Mouse (Mus musculus) CH12.LX (cell line): Measurements from ENCODE around the gene Atp13a2. TPM values are rescaled to one million over a fixed set of nuclear protein-coding genes. Genes with fewer than 3 reads are reported as not detected.

Source experiments
- DNase-seq: peaks from one replicate; pipeline ENCODE4 v3.0.0-alpha.2; 2013; ENCODE audit errors: extremely low read depth
- H3K27ac ChIP-seq: 2 replicates; pipeline ENCODE4 v1.5.1; 2012; ENCODE audit warnings: low read depth, mild to moderate bottlenecking, control low read depth, moderate library complexity; ENCODE audit not compliant: insufficient read depth
- H3K27me3 ChIP-seq: replicated peaks from 2 replicates; pipeline ENCODE3; 2012; ENCODE audit warnings: inconsistent platforms
- H3K36me3 ChIP-seq, 2 experiments: replicated peaks in 1 of 2; 2 replicates each; pipeline versions ENCODE3 to v1.6.1; 2012; ENCODE audit warnings: inconsistent platforms in 1 of 2, low read length in 1 of 2, mild to moderate bottlenecking in 1 of 2, mixed read lengths in 1 of 2, moderate library complexity in 1 of 2; ENCODE audit not compliant: control insufficient read depth in 1 of 2, insufficient read depth in 1 of 2
- H3K4me1 ChIP-seq, 2 experiments: 2 replicates each; pipeline ENCODE4 v1.6.1; 2012; ENCODE audit warnings: inconsistent platforms in 1 of 2, moderate library complexity in 1 of 2; ENCODE audit not compliant: insufficient read depth in 2 of 2, control insufficient read depth in 1 of 2
- H3K4me2 ChIP-seq: 2 replicates; pipeline ENCODE4 v1.6.1; 2012; ENCODE audit warnings: low read depth, mild to moderate bottlenecking, control low read depth; ENCODE audit not compliant: poor library complexity, insufficient read depth, severe bottlenecking
- H3K4me3 ChIP-seq, 3 experiments: fragments of 150-350 bp in 1 of 3; sonication (generic) in 1 of 3; replicated peaks in 1 of 3; 2 replicates each; pipeline versions ENCODE3 to v1.5.1; 2011 to 2012; ENCODE audit warnings: low read depth in 2 of 3, low read length in 2 of 3, mild to moderate bottlenecking in 2 of 3, moderate library complexity in 2 of 3, control low read depth in 1 of 3, improper control_type of control experiment in 1 of 3, inconsistent platforms in 1 of 3, mixed read lengths in 1 of 3; ENCODE audit not compliant: poor library complexity in 1 of 3
- H3K79me2 ChIP-seq: replicated peaks from 2 replicates; pipeline ENCODE4 v1.6.1; 2012; ENCODE audit warnings: mild to moderate bottlenecking, moderate library complexity; ENCODE audit not compliant: control insufficient read depth, poor library complexity, insufficient read depth, severe bottlenecking; ENCODE audit errors: extremely low read depth
- H3K9ac ChIP-seq: 2 replicates; pipeline ENCODE4 v1.6.1; 2012; ENCODE audit warnings: low read depth, mild to moderate bottlenecking, control low read depth, moderate library complexity; ENCODE audit not compliant: insufficient read depth
- H3K9me3 ChIP-seq: replicated peaks from 2 replicates; pipeline ENCODE3; 2012; ENCODE audit warnings: low read length, inconsistent platforms, mixed read lengths
- BHLHE40 ChIP-seq: IDR thresholded peaks from 2 replicates; pipeline ENCODE4 v1.6.1; 2011; ENCODE audit warnings: mild to moderate bottlenecking, low read depth, low read length, improper control_type of control experiment
- CHD1 ChIP-seq: IDR thresholded peaks from 2 replicates; pipeline ENCODE4 v1.6.1; 2012; ENCODE audit warnings: low read depth, low read length, improper control_type of control experiment, inconsistent platforms
- CHD2 ChIP-seq: IDR thresholded peaks from 2 replicates; pipeline ENCODE4 v1.6.1; 2011; ENCODE audit warnings: low read length, improper control_type of control experiment
- CTCF ChIP-seq, 2 experiments: IDR thresholded peaks in 1 of 2; conservative IDR thresholded peaks in 1 of 2; 2 replicates each; pipeline ENCODE4 v1.5.1; 2011 to 2012; ENCODE audit warnings: low read depth in 2 of 2, low read length in 2 of 2, improper control_type of control experiment in 1 of 2, inconsistent platforms in 1 of 2, mild to moderate bottlenecking in 1 of 2, moderate library complexity in 1 of 2
- E2F4 ChIP-seq: IDR thresholded peaks from 2 replicates; pipeline ENCODE4 v1.6.1; 2011; ENCODE audit warnings: low read depth, low read length, improper control_type of control experiment; ENCODE audit not compliant: insufficient replicate concordance
- ELF1 ChIP-seq: IDR thresholded peaks from 2 replicates; pipeline ENCODE4 v1.6.1; 2014; ENCODE audit warnings: low read depth, mild to moderate bottlenecking, inconsistent platforms, low read length, improper control_type of control experiment
- EP300 ChIP-seq: IDR thresholded peaks from 2 replicates; pipeline ENCODE4 v1.6.1; 2011; ENCODE audit warnings: low read length, improper control_type of control experiment
- ETS1 ChIP-seq: conservative IDR thresholded peaks from 2 replicates; pipeline ENCODE4 v1.6.1; 2012; ENCODE audit warnings: low read depth, mild to moderate bottlenecking, inconsistent platforms, low read length, improper control_type of control experiment, moderate library complexity
- GABPA ChIP-seq: IDR thresholded peaks from 2 replicates; pipeline ENCODE4 v1.6.1; 2012; ENCODE audit warnings: low read depth, low read length, improper control_type of control experiment, inconsistent platforms; ENCODE audit not compliant: insufficient replicate concordance
- HCFC1 ChIP-seq: IDR thresholded peaks from 2 replicates; pipeline ENCODE4 v1.6.1; 2012; ENCODE audit warnings: low read depth, mild to moderate bottlenecking, inconsistent platforms, low read length, improper control_type of control experiment
- IRF4 ChIP-seq: IDR thresholded peaks from 2 replicates; pipeline ENCODE4 v1.6.1; 2014; ENCODE audit warnings: low read depth, mild to moderate bottlenecking, inconsistent platforms, low read length, improper control_type of control experiment
- JUN ChIP-seq: IDR thresholded peaks from 2 replicates; pipeline ENCODE4 v1.6.1; 2011; ENCODE audit warnings: low read depth, mild to moderate bottlenecking, low read length, improper control_type of control experiment, moderate library complexity; ENCODE audit not compliant: insufficient read depth
- JUND ChIP-seq: conservative IDR thresholded peaks from 2 replicates; pipeline ENCODE4 v1.6.1; 2011; ENCODE audit warnings: low read depth, low read length, improper control_type of control experiment
- KAT2A ChIP-seq: IDR thresholded peaks from 2 replicates; pipeline ENCODE4 v1.6.1; 2012; ENCODE audit warnings: low read length, improper control_type of control experiment, inconsistent platforms; ENCODE audit not compliant: insufficient replicate concordance
- MAFK ChIP-seq: IDR thresholded peaks from 2 replicates; pipeline ENCODE4 v1.6.1; 2011; ENCODE audit warnings: low read length, improper control_type of control experiment; ENCODE audit not compliant: insufficient replicate concordance
- MAX ChIP-seq: IDR thresholded peaks from 2 replicates; pipeline ENCODE4 v1.6.1; 2011; ENCODE audit warnings: low read length, improper control_type of control experiment
- MAZ ChIP-seq: IDR thresholded peaks from 2 replicates; pipeline ENCODE4 v1.6.1; 2012; ENCODE audit warnings: low read depth, mild to moderate bottlenecking, inconsistent platforms, low read length, improper control_type of control experiment, moderate library complexity
- MEF2A ChIP-seq: IDR thresholded peaks from 2 replicates; pipeline ENCODE4 v1.6.1; 2014; ENCODE audit warnings: low read depth, mild to moderate bottlenecking, inconsistent platforms, low read length, improper control_type of control experiment, borderline replicate concordance
- MXI1 ChIP-seq: IDR thresholded peaks from 2 replicates; pipeline ENCODE4 v1.6.1; 2011; ENCODE audit warnings: mild to moderate bottlenecking, low read depth, low read length, improper control_type of control experiment
- MYC ChIP-seq: IDR thresholded peaks from 2 replicates; pipeline ENCODE4 v1.6.1; 2011; ENCODE audit warnings: low read depth, mild to moderate bottlenecking, improper control_type of control experiment, low read length
- NELFE ChIP-seq: IDR thresholded peaks from 2 replicates; pipeline ENCODE4 v1.6.1; 2011; ENCODE audit warnings: low read depth, low read length, improper control_type of control experiment
- NRF1 ChIP-seq: IDR thresholded peaks from 2 replicates; pipeline ENCODE4 v1.6.1; 2014; ENCODE audit warnings: low read depth, mild to moderate bottlenecking, inconsistent platforms, low read length, improper control_type of control experiment, moderate library complexity
- PAX5 ChIP-seq: IDR thresholded peaks from 2 replicates; pipeline ENCODE4 v1.6.1; 2012; ENCODE audit warnings: low read length, inconsistent platforms, mixed read lengths
- POLR2A ChIP-seq: IDR thresholded peaks from 2 replicates; pipeline ENCODE4 v1.6.1; 2011; ENCODE audit warnings: low read depth, mild to moderate bottlenecking, improper control_type of control experiment, low read length
- POLR2AphosphoS2 ChIP-seq: IDR thresholded peaks from 2 replicates; pipeline ENCODE4 v1.6.1; 2011; ENCODE audit warnings: low read depth, low read length, improper control_type of control experiment
- RAD21 ChIP-seq: IDR thresholded peaks from 2 replicates; pipeline ENCODE4 v1.6.1; 2011; ENCODE audit warnings: low read depth, mild to moderate bottlenecking, low read length, improper control_type of control experiment, moderate library complexity
- RCOR1 ChIP-seq: conservative IDR thresholded peaks from 2 replicates; pipeline ENCODE4 v1.6.1; 2012; ENCODE audit warnings: low read depth, mild to moderate bottlenecking, inconsistent platforms, low read length, improper control_type of control experiment
- SIN3A ChIP-seq: IDR thresholded peaks from 2 replicates; pipeline ENCODE4 v1.6.1; 2012; ENCODE audit warnings: low read length, improper control_type of control experiment, inconsistent platforms
- SMC3 ChIP-seq: IDR thresholded peaks from 2 replicates; pipeline ENCODE4 v1.6.1; 2011; ENCODE audit warnings: low read depth, low read length, improper control_type of control experiment
- TBP ChIP-seq: conservative IDR thresholded peaks from 2 replicates; pipeline ENCODE4 v1.6.1; 2011; ENCODE audit warnings: low read depth, low read length, improper control_type of control experiment
- TCF12 ChIP-seq: IDR thresholded peaks from 2 replicates; pipeline ENCODE4 v1.6.1; 2014; ENCODE audit warnings: low read depth, mild to moderate bottlenecking, inconsistent platforms, low read length, improper control_type of control experiment
- UBTF ChIP-seq: IDR thresholded peaks from 2 replicates; pipeline ENCODE4 v1.6.1; 2012; ENCODE audit warnings: low read depth, mild to moderate bottlenecking, inconsistent platforms, low read length, improper control_type of control experiment, moderate library complexity
- USF1 ChIP-seq: IDR thresholded peaks from 2 replicates; pipeline ENCODE4 v1.6.1; 2014; ENCODE audit warnings: low read depth, mild to moderate bottlenecking, inconsistent platforms, low read length, improper control_type of control experiment
- USF2 ChIP-seq: conservative IDR thresholded peaks from 2 replicates; pipeline ENCODE4 v1.6.1; 2011; ENCODE audit warnings: low read depth, low read length, improper control_type of control experiment
- ZC3H11A ChIP-seq: IDR thresholded peaks from 2 replicates; pipeline ENCODE4 v1.6.1; 2012; ENCODE audit warnings: low read depth, mild to moderate bottlenecking, inconsistent platforms, low read length, improper control_type of control experiment
- ZKSCAN1 ChIP-seq: IDR thresholded peaks from 2 replicates; pipeline ENCODE4 v1.6.1; 2012; ENCODE audit warnings: low read depth, inconsistent platforms, low read length, improper control_type of control experiment, borderline replicate concordance
- ZMIZ1 ChIP-seq: IDR thresholded peaks from 2 replicates; pipeline ENCODE4 v1.6.1; 2012; ENCODE audit warnings: low read depth, mild to moderate bottlenecking, inconsistent platforms, low read length, improper control_type of control experiment
- ZNF384 ChIP-seq: IDR thresholded peaks from 2 replicates; pipeline ENCODE4 v1.6.1; 2012; ENCODE audit warnings: low read depth, low read length, improper control_type of control experiment, inconsistent platforms
- dilution Hi-C: fragments of 300-500 bp; cut with MboI; formaldehyde crosslinking; loops from 2 replicates; pipeline ENCODE4 v1.14.3; 2020; ENCODE audit warnings: low sequenced_read_pairs; ENCODE audit not compliant: extremely low pct_unique_long_range_greater_than_20kb, extremely low pct_ligation_motif_present
- in situ Hi-C: fragments of 300-500 bp; cut with MboI; formaldehyde crosslinking; loops from 3 replicates; pipeline ENCODE4 v1.14.3; 2019; ENCODE audit warnings: low sequenced_read_pairs, low pct_ligation_motif_present, low pct_unique_long_range_greater_than_20kb, mixed read lengths
- polyA plus RNA-seq: library from polyadenylated mRNA; unstranded; fragments of >175 nt; gene quantifications from 2 replicates; pipeline ENCODE4 v1.2.1, GENCODE M21; 2012; ENCODE audit warnings: low read depth; ENCODE audit not compliant: insufficient read length
- total RNA-seq, 2 experiments: library from RNA; depleted of rRNA; stranded (reverse); fragments of 300-350 nt in 1 of 2; fragments of >200 nt in 1 of 2; gene quantifications; 2 replicates each; pipeline ENCODE4 v1.2.3; 2012 to 2014

The Atp13a2 gene
- total RNA-seq (2012; rRNA removed) (47.6 and 48.5 TPM in 2 replicates), total RNA-seq (2014; rRNA removed) (22.2 and 24.8 TPM in 2 replicates), polyA plus RNA-seq (44.2 and 54.7 TPM in 2 replicates)

DNA sequence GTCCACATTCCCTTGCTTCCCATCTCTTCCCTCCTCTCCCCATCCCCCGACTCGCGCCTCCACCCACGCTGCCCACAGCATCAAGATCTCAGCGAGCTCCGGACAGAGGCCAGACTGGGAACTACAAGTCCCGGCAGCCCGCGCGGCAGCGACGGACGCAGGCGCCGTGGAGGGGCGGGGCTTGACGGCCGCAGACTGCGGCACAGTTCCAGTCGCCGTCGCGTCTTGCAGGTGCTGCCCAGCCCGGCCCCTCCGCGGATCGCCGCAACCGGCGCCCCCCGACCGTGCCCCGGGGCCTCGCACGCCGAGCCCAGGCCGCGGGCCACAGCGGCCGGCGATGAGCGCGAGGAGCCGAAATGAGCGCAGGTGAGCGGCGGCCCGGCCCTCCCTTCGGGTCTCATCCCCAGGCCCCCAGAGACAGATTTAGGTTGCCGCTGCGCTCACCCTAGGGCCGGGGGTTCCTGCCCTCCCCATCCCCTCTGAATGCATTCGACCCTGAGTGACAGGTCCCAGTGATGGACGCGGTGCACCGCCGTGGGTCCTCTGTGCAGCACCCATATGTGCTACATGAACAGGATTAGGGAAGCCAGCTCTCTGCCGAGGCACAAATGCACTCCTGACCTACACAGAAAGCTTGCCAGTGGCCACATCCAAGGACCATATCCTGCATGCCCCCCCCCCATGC lies at the start of gene Atp13a2:
Gene Atp13a2 (plus strand): TSS at position 163 of the 685 bp plus-strand sequence.
- TF ChIP-seq USF2 (no peak), ZMIZ1 (no peak), EP300 (no peak), TCF12 (peak; percentile 68; the same call in 1 of the 2 replicates), MYC (no peak), ELF1 (peak; percentile 56; the same call in 1 of the 2 replicates), KAT2A (peak; percentile 92; the same call in 1 of the 2 replicates), POLR2A (peak; percentile 64; the same call in 1 of the 2 replicates), NRF1 (peak; percentile 88), UBTF (no peak), ETS1 (no peak), MAFK (no peak), PAX5 (no peak), SMC3 (no peak), CHD2 (no peak), TBP (no peak), MAX (no peak), ZNF384 (no peak), MAZ (no peak), CTCF (conservative IDR thresholded peaks at IDR 0.05 in 1 of 2, IDR thresholded peaks at IDR 0.05 in 1 of 2; ENCODE audit: low read depth in 2 of 2, low read length in 2 of 2) (no peak), NELFE (peak; percentile 56; the same call in 1 of the 2 replicates), JUN (no peak), BHLHE40 (peak; percentile 23; the same call in 1 of the 2 replicates), MEF2A (no peak), JUND (no peak), IRF4 (no peak), ZC3H11A (no peak), MXI1 (peak; percentile 83), GABPA (peak; percentile 64; the same call in 1 of the 2 replicates), SIN3A (no peak; the same call in 1 of the 2 replicates), CHD1 (no peak), POLR2AphosphoS2 (no peak), E2F4 (no peak), RCOR1 (no peak), USF1 (no peak), RAD21 (no peak), HCFC1 (peak; percentile 97), ZKSCAN1 (no peak)
- peak within 1 kb of the TSS; percentile 90 for H3K4me2 ChIP-seq
- DNase-seq = peak; percentile 69
- peak within 1 kb of the TSS; percentile 69 to 91 (median 82) for H3K4me3 ChIP-seq
- H3K27me3 ChIP-seq = peaks cover 3% of the 10 kb centered on the region
- peaks cover under 1 to 25% of the 10 kb centered on the region in 2 experiments for H3K36me3 ChIP-seq
- H3K27ac ChIP-seq = no peak within 1 kb of the TSS
- H3K4me1 ChIP-seq = peaks cover 24 to 63% of the 10 kb centered on the region in 2 experiments
- peak within 1 kb of the TSS; percentile 57 for H3K9ac ChIP-seq
- in situ Hi-C loops = no loop called here
- dilution Hi-C loops = no loop called here
- H3K9me3 ChIP-seq = peaks cover 8% of the 10 kb centered on the region
- peaks cover 5% of the 10 kb centered on the region; the same call in 1 of the 2 replicates for H3K79me2 ChIP-seq
